Mouse (Mus musculus): ENCODE results near the gene Arhgap8.
"Not testable (repeated sequence)": the region's sequence is repeated elsewhere in the genome, so short reads cannot be mapped to it uniquely, and the experiment has no call there.

The Arhgap8 gene

GRCm38 (mm10) chr15:84697611-84698011 lies 22.2 kb upstream of the Arhgap8 start:
- no peak for DNase-seq (ENCODE audit: low spot score)

DNA sequence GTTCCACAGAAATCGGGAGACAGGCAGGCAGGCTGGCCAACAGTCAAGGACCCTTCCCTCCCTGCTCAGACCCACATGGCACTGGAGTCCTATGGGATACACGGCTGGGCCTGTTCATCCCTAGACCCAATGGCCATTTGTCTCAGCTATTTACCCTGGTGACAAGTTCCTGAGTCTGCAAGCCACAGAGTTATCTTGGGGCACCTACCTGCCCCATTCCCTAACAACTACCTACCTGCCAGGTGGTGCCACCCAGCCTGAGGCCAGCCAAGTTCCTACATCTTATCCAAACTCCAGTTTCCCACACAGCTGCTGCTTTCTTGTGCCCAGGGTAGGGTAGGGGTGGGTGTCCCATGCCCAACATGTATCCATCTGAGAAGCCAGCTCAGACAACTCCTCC lies 21.7 kb upstream of the Arhgap8 start:
- DNase-seq (ENCODE audit: low spot score) = no peak

GRCm38 (mm10) chr15:84700147-84700794 lies 19.6 kb upstream of the Arhgap8 start:
- DNase-seq (ENCODE audit: low spot score) = peak; percentile 63

- no peak for DNase-seq (ENCODE audit: low spot score)
Measured at GRCm38 (mm10) chr15:84701947-84702346, 17.9 kb upstream of the Arhgap8 start.

- no peak for DNase-seq (ENCODE audit: low spot score)
Measured at GRCm38 (mm10) chr15:84702391-84703345, 17.2 kb upstream of the Arhgap8 start.

- DNase-seq (ENCODE audit: low spot score) = no peak
Measured at GRCm38 (mm10) chr15:84703992-84704391, 15.9 kb upstream of the Arhgap8 start.

- no peak for DNase-seq (ENCODE audit: low spot score)
Measured at GRCm38 (mm10) chr15:84705351-84705901, 14.4 kb upstream of the Arhgap8 start.

DNA sequence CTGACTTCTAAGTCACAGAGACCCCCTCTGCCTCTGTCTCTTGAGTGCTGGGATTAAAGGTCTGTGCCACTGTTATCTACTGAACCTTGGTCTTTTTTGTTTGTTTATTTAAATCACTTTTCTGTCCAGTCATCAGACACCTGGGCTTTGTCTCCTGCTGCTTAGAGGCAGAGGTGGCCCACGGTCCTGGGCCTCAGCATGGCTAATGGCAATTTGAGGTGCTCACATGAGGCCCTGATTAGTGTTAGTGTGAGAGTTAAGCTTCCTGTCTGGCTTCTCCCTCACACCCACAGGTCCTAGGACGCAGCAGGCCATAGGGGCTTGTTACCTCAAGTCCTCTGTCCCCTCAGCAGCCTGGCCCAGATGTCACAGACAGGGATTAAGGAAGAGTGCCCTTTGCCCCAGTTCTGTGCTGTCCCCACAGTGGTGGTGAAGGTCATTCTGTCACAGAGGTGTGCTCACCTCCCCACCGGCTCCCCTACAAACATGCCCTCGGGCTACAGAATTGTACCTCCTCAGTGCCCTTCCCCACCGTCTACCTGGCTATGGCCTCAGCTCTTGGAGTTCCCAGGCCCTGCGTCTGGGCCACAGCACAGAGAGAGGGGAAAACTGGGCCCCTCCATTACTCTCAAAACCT lies 12.8 kb upstream of the Arhgap8 start:
- no peak for DNase-seq (ENCODE audit: low spot score)

DNA sequence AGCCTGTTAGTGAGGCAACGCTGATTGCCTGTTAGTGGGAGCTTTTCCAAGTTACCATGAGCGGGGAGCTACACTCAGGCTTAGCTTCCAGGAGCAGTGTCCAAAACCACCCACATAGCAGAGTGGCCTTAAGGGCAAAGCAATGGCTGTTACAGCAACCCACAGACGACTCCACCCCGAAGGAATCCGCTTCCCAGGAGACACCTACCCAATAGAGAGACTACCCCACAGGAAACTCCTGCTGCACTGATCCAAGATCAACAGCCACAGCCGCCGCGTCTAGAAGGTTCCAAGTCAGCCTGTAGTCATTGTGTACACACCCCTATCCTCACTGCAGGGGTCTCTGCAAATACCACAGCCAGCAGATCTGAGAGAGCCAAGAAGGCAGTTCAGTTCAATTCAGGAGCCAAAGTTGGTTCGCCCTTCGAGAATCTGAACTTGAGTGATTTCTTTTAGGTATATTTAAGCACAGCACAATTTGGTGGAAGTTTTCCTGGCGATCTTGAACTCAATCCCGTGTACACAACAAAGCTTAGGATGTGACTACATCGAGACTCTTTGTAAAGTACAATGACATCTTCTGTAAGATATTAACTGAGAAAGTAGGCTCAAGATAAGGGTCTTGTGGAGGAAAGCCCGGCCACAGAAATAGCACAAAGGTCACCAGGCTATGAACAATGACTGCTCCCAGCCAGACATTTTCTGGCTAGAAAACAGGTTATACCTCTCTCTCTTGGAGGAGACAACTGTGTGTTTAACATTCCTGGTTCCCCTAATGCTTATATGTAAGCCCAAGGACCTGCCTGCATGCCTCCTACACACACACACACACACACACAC lies 7.1 kb upstream of the Arhgap8 start:
- no peak for DNase-seq (ENCODE audit: low spot score)

GRCm38 (mm10) chr15:84714730-84715129 lies 5.1 kb upstream of the Arhgap8 start:
- peak; percentile 68 for DNase-seq (ENCODE audit: low spot score)

DNA sequence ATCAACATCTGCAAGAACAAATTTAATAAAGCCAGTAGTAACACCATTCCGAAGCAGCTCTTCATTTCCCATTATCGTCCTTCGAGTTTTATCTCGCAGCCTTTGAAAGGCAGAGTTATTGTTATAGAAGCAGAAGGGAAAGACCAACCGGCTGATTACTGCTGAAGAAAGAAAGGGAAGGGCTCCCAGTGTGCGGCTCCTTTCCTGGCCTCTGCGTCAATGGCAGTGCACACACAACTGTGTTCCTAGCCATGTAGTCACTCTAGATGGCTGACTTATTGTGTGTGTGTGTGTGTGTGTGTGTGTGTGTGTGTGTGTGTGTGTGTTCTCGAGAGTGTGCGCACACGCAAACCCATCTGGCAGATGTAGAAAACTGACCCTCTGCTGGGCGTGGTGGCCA lies 4.7 kb upstream of the Arhgap8 start:
- DNase-seq (ENCODE audit: low spot score) = no peak

DNA sequence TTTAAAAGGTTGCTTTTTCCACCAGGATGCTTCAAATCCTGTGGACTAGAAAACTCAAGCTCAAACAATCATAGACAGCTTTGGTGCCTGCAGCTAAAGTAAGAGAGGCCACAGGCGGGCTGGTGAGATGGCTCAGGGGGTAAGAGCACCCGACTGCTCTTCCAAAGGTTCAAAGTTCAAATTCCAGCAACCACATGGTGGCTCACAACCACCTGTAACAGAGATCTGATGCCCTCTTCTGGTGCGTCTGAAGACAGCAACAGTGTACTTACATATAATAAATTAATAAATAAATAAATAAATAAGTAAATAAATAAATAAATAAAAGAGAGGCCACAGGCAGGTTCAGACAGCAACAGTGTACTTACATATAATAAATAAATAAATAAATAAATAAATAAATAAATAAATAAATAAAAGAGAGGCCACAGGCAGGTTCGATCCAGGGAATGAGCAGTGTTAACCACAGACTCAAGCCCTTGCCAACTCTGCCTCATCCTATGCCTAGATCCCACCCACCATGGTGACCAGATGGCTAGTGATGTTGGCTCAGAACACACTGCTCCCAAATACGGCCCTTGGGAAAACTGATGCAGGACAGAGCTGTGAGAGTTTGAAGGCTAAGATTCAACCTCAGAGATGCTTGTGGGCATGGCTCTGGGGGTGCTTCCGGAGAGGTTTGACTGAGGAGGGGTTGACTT lies 2.1 kb upstream of the Arhgap8 start:
- not testable (repeated sequence) for DNase-seq (ENCODE audit: low spot score)

DNA sequence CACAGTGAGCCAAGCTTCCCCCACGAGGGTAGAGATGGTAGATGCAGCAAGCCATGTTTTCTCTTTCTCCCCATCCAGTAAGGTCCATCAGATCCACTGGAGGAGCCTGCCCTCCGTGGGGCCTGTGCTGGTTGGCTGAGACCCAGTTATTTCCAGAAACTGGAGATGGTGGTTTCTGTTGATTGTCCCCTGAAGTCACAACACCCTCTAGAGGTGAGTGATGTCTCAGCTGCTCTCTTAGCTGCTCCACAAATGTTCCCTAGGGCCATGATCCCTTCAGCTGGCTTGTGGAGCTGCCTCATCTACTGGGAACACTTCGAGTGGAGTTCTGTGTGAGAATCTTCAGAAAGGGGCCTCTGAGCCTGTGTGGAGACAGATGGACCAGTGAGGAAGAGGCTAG lies 1.1 kb upstream of the Arhgap8 start:
- DNase-seq (ENCODE audit: low spot score) = no peak

GRCm38 (mm10) chr15:84720291-84721204 lies 696 bp downstream of the Arhgap8 start:
- DNase-seq (ENCODE audit: low spot score) = peak; percentile 38

- not testable (repeated sequence) for DNase-seq (ENCODE audit: low spot score)
Measured at GRCm38 (mm10) chr15:84723656-84724055, 3.8 kb downstream of the Arhgap8 start.

GRCm38 (mm10) chr15:84724199-84724598 lies 4.3 kb downstream of the Arhgap8 start:
- no peak for DNase-seq (ENCODE audit: low spot score)

DNA sequence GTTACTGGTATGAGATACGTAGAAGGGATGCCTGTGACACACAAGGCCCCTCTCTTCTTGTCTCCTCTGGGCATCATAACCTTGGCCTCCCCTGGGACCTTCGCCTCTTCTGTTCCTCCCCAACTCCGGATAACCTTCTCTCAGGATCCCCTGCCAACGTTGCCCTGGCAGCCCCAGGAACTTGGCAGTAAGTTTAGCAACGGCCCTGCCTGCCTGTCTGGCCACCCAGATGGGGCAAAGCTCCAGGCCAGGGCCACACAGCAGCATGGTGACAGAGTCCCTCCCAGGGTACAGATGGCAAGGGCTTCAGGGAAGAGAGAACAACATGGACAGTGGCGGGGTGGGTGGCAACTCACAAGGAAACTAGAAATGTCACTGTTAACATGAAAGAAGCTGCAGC lies 9.8 kb downstream of the Arhgap8 start:
- DNase-seq (ENCODE audit: low spot score) = no peak

GRCm38 (mm10) chr15:84730893-84731292 lies 11.0 kb downstream of the Arhgap8 start:
- DNase-seq (ENCODE audit: low spot score) = no peak

DNA sequence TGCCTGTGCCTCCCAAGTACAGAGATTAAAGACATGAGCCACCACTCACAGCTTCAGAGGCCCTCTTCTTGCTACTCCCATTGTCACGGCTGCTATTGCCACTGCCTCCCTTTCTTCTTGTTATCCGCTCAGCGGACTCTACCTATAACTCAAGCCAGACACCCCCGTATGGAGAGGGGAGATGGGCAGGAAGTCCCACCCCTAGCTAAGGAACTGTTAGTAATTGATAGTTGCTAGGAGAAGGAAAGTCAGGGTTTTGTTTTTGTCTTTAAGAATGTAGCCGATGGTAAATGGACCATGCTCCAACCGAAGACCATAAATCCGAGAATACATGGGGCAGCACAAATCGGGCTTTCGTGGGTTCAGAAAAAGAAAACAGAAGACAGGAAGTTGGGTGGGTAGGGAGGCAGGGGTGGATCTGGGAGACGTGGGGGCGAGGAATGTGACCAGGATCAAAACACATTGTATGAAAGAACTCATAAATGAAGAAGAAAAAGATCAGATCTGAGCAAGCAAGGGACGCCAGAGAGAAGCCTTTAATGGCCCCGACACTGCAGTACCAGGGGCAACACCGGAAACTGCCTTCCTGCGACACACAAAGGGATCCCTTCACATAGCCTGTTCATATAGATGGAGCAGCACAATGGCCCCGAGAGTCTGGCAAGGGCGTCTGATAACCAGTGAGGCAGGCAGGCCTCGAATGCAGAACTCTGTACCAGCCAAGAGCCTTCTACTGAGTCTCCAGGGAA lies 12.0 kb downstream of the Arhgap8 start:
- DNase-seq (ENCODE audit: low spot score) = no peak

Data from urinary bladder, postnatal 25 days (tissue).